Mouse (Mus musculus) heart, embryonic 10.5 days (tissue): ENCODE measurements around the gene Wdr74. TPM values are rescaled to one million over a fixed set of nuclear protein-coding genes. Genes with fewer than 3 reads are reported as not detected.
"Not testable (repeated sequence)": the region's sequence is repeated elsewhere in the genome, so short reads cannot be mapped to it uniquely, and the experiment has no call there.

Experiments used
- DNase-seq: peaks from one replicate; pipeline ENCODE4 v3.0.0-alpha.2; 2017; ENCODE audit warnings: low spot score
- H3K27ac ChIP-seq: fragments of 300-500 bp; sonication (generic); 2 replicates; pipeline ENCODE4 v1.5.1; 2016; ENCODE audit warnings: mild to moderate bottlenecking
- H3K27me3 ChIP-seq: fragments of 300-500 bp; sonication (generic); 2 replicates; pipeline ENCODE4 v1.6.1; 2016; ENCODE audit warnings: mild to moderate bottlenecking; ENCODE audit not compliant: poor library complexity, insufficient read depth, severe bottlenecking
- H3K36me3 ChIP-seq: fragments of 300-500 bp; sonication (generic); 2 replicates; pipeline ENCODE4 v1.6.1; 2016; ENCODE audit warnings: mild to moderate bottlenecking, moderate library complexity
- H3K4me1 ChIP-seq: fragments of 300-500 bp; sonication (generic); 2 replicates; pipeline ENCODE4 v1.6.1; 2016; ENCODE audit warnings: mild to moderate bottlenecking
- H3K4me3 ChIP-seq: fragments of 300-500 bp; sonication (generic); 2 replicates; pipeline ENCODE4 v1.5.1; 2016; ENCODE audit warnings: mild to moderate bottlenecking, moderate library complexity
- H3K9me3 ChIP-seq: fragments of 300-500 bp; sonication (generic); 2 replicates; pipeline ENCODE4 v1.6.1; 2016; ENCODE audit warnings: mild to moderate bottlenecking, moderate library complexity
- WGBS: fragments of 180-500 bp; shearing (Covaris S2); methylation state at CpG from one replicate; pipeline ENCODE4 v1.1.7; 2016; 5-methylcytosine and 5-hydroxymethylcytosine counted together
- polyA plus RNA-seq: library from polyadenylated mRNA; unstranded; fragments of >200 nt; fragmentation: Nextera tagmentation; extraction: Ambion mirVana; gene quantifications from 2 replicates; pipeline ENCODE4 v1.2.1, GENCODE M21; 2016

Gene Wdr74
- polyA plus RNA-seq, 1 experiment from 2014 or later = 101 TPM

DNA sequence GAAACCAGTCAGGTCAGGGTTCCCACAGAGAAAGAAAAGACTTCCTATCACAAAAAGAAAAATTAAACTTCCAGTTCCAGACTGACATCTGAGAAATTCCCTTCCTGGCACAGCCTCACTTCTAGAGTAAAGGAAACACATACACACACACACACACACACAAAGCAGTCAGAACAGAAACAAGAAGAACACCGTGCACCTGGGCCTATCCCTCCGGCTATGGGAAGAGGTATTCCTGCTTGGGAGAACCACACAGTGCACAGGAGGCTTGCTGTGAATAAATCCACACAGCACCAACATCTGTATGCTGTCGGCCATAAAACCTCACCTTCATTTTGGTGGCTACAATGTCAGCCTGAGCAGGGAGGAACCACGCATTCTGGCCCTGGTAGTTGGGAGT lies 24.1 kb upstream of the Wdr74 start:
- Histone ChIP-seq H3K27ac (0 out of 2 replicates have a peak overlapping the region, but pooled peaks have one; percentile 97), H3K4me1 (peaks cover 18% of the 10 kb centered on the region), H3K36me3 (peaks cover 56% of the 10 kb centered on the region)

DNA sequence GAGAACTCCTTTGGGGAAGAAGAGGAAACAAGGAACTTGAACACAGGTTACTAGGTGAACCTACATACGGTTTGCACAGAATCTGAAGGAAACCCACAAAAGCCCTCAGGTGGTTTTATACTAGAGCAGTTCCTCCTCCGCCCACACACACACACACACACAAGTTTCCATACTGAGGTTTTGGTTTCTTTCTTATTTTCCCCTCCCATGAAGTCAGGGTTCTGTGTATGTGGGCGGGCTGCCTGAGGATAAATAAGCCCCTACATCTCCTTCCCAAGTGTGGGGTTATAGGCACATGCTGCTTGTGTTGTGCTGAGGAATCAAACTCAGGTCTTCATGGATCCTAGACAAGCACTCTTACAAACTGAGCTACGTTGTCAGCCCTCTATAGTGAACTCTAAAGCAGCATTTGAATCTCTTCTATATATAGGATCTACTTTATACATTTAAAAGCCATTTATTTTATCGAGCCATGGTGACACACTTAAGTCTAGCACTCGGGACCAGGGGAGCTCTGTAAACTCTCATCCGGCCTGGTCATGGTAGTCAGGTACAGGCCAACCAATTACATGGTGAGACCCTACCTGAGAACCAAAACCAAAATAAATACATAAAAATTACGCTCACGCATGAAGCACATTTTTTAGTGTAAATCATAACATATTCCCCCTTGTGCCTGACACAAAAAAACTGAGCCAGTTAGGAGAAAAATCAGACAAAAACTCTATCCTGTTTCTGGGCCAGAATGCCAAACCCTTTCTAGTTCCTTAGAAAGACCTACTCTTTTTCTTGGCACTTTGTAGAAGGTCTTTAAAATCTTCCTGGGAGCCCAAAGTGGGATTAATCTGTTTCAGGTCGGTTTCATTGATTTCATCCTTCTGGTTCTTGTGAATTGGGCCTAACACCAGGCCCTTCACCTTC lies 23.4 kb upstream of the Wdr74 start:
- peak overlapping the region; percentile 97 for H3K27ac ChIP-seq
- WGBS = 57% methylated on average over 10 of the region's 10 CpGs
- DNase-seq = no peak
- H3K27me3 ChIP-seq = no peaks in the 10 kb centered on the region
- H3K4me1 ChIP-seq = peaks cover 18% of the 10 kb centered on the region
- peak overlapping the region; percentile 88 for H3K4me3 ChIP-seq
- H3K9me3 ChIP-seq = no peaks in the 10 kb centered on the region
- H3K36me3 ChIP-seq = peaks cover 50% of the 10 kb centered on the region

More for the DNA sequence above, 24.1 kb upstream of the Wdr74 start:
- Histone ChIP-seq H3K9me3 (no peaks in the 10 kb centered on the region), H3K4me3 (peak overlapping the region; percentile 88; the same call in 1 of the 2 replicates), H3K27me3 (no peaks in the 10 kb centered on the region)
- 83% methylated on average over 4 of the region's 4 CpGs for whole genome bisulfite sequencing
- no peak for DNase-seq

DNA sequence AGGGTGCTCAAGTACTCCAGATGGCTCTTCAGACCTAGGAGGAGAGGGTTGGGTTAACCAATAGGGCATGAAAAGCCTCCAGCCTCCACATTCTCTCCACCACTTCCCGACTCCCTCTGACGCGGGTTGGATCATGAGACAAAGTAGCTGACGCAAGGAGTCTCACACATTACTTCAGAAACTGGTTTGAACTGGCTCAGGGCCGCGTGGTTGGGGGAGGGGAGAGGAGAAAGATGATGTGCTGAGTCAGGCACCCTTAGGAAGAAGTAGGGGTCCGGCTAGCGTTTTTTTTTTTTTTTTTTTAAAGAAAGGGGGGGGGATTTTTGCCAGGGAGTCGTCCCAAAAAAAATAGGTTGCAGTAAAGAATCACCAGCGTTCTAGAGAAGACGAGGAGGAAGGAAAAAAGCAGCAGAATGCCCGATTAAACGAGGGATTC lies 22.7 kb upstream of the Wdr74 start:
- Histone ChIP-seq H3K9me3 (no peaks in the 10 kb centered on the region), H3K36me3 (peaks cover 44% of the 10 kb centered on the region), H3K4me3 (peak overlapping the region; percentile 88), H3K4me1 (peaks cover 18% of the 10 kb centered on the region), H3K27me3 (no peaks in the 10 kb centered on the region), H3K27ac (peak overlapping the region; percentile 97)
- WGBS = 0% methylated on average over 13 of the region's 13 CpGs
- DNase-seq = peak; percentile 94

DNA sequence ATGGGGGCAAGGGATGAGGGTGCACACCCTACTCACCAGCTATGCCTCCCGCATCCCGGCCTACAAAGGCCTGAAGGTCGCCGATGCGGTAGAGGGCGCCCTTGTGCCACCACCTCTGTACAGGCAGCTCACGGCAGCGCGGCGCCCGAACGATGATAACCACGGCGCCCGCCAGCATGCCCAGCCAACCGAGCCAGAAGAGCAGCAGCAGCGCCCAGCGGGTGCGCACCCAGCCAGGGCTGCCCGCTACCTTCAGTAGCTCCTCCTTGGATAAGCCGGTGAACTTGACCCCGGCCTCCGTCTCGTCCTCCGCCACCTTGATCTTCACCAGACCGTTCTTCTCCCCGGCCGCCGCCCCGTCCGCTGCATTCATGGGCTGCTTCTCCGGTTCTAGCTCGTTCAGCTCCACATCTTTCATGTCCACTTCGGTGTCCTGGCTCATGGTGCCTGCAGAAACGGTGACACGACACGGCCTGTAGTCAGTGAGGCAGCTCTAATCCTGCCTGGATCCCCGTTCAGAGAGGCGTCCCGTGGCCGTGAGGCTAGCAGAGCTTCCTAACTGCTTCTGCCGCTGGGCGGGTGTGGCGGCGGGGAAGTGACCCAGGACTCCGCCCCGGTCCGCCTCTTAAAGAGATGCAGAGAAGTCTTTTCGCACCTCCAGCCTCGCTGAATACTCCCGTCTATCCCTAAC lies 22.2 kb upstream of the Wdr74 start:
- DNase-seq = peak; percentile 96
- Histone ChIP-seq H3K4me3 (peak overlapping the region; percentile 88), H3K9me3 (no peaks in the 10 kb centered on the region), H3K27me3 (no peaks in the 10 kb centered on the region), H3K27ac (peak overlapping the region; percentile 97), H3K36me3 (peaks cover 38% of the 10 kb centered on the region), H3K4me1 (peaks cover 18% of the 10 kb centered on the region)
- under 1% methylated on average over 51 of the region's 51 CpGs for WGBS

DNA sequence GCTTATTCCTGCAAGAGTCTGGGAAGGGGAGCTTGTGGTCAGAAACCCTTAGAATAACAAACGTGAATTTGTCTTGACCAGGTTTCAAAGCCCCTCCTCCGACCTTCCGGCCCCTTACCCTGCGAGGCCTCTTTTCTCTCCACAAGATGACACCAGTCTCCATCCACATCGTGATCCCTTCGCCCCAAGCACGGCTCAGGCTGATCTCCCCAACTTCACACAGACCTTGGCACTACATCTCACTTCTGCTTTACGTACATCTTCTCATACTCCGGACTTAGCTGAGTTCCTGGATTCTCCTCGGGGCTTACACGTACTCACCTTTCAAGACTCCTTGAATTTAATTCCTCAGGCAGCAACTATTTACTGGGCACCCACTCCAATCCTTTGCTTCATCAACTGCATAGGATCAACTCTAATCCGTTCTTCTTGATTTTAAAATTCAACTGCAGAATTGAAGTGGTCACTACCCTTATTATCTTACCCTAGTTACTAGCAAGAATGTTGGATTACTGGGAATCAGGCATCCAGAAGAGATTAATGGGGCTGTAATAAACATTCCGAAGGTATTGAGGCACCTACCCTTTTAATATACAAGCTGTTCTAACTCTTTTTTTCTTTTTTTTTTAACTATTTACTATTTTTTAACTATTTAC lies 21.5 kb upstream of the Wdr74 start:
- peaks cover 18% of the 10 kb centered on the region for H3K4me1 ChIP-seq
- no peaks in the 10 kb centered on the region for H3K27me3 ChIP-seq
- peak overlapping the region; percentile 97 for H3K27ac ChIP-seq
- no peak for DNase-seq
- H3K9me3 ChIP-seq = no peaks in the 10 kb centered on the region
- WGBS = 7% methylated on average over 13 of the region's 13 CpGs
- H3K4me3 ChIP-seq = peak overlapping the region; percentile 88
- peaks cover 32% of the 10 kb centered on the region for H3K36me3 ChIP-seq

DNA sequence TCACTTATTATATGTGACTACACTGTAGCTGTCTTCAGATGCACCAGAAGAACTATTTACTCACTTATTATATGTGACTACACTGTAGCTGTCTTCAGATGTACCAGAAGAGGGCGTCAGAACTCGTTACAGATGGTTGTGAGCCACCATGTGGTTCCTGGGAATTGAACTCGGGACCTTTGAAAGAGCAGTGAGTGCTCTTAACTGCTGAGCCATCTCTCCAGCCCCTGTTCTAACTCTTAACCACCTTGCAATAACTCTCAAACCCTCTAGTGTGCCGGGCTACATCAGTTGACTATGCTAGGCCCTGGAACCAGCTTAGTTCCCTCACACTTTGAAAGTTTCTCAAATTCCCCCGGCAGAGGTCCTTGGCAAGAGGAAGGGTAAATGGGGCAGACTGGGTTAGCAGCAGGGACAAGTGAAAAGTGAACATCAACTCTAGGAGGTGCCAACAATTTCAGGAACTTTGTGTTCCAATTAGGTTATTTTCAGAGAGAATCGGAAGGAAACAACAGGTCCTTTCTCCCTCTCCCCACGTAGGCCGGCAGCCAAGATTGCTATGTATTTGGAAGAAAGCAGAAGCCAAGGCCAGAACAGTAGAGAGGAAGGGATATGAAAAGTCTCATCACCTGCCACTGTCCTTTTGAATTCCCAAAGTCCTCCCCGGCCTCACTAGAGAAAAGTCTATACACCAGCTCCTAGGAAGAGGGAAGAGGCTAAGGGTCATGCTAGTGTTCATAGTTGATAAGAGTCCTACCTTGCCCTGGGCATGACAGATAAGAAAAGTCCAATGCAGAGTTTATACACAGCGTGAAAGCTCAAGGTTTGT lies 20.8 kb upstream of the Wdr74 start:
- H3K27ac ChIP-seq = peak overlapping the region; percentile 97
- no peaks in the 10 kb centered on the region for H3K27me3 ChIP-seq
- no peak overlapping the region for H3K4me3 ChIP-seq
- H3K9me3 ChIP-seq = no peaks in the 10 kb centered on the region
- DNase-seq = no peak
- WGBS = 72% methylated on average over 10 of the region's 10 CpGs
- peaks cover 18% of the 10 kb centered on the region for H3K4me1 ChIP-seq
- peaks cover 24% of the 10 kb centered on the region for H3K36me3 ChIP-seq

DNA sequence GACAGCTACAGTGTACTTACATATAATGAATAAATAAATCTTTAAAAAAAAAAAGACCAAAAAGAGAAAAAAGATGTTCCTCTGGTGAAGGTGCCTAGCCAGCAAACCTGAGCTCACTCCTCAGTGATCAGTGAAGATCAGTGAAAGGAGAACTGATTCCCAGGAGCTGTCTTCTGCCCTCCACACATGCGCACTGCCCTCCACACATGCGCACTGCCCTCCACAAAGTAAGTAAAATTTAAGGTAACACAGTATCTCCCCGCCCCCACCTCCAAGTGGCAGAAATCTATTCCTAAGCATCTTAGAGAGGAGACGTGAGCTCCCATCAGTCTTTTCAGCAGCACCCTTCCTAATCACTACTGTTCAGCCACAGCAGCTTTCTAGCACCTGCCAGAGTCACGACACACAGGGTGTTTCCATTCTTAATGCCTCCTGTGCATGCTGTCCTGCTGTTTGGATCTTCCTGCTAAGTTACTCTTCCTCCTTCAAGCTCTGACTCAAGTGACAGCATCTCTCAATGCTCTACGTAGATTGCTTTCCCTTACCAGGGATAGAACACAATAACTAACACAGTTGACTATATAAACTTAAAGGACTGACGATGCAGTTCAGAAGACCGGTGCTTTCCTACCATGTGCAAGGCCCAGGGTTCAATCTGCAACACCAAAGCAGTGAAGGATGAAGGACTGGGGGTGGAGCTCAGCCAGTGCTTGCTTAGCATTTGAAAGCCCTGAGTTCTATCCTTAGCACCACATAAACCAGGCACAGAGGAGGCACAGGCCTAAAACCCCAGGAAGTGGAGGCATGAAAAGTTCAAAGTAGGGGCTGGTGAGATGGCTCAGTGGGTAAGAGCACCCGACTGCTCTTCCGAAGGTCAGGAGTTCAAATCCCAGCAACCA lies 19.5 kb upstream of the Wdr74 start:
- no peaks in the 10 kb centered on the region for H3K9me3 ChIP-seq
- 68% methylated on average over 10 of the region's 10 CpGs for WGBS
- no peak for DNase-seq
- no peak overlapping the region for H3K4me3 ChIP-seq
- H3K36me3 ChIP-seq = peaks cover 12% of the 10 kb centered on the region
- no peaks in the 10 kb centered on the region for H3K27me3 ChIP-seq
- H3K27ac ChIP-seq = peak overlapping the region; percentile 59; the same call in 1 of the 2 replicates
- peaks cover 18% of the 10 kb centered on the region for H3K4me1 ChIP-seq

DNA sequence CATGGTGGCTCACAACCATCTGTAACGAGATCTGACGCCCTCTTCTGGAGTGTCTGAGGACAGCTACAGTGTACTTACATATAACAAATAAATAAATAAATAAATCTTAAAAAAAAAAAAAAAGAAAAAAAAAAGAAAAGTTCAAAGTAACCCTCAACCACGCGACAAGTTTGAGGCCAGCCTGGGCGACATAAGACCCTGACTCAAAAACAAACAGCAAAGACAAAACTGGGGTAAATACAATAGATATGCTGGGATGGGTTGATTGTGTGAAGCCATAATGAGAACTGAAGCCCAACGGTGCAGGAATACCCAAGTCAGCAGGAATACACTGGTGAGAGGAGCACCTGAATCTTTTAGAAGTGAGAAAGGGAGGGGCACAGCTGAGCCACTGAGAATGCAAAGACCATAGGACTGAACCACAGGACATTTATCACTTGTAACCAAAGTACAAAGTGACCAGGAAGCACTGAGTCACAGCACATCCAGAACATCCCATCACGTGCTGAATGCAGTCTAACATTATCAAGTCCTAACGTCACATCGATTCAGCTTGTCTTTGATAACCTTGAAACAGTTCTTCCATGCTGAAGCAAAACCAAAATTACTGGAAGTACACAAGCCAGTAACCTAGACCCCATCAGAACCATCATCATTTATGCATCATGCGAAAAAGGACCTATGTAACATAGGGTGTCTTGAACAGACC lies 18.7 kb upstream of the Wdr74 start:
- H3K9me3 ChIP-seq = no peaks in the 10 kb centered on the region
- 70% methylated on average over 8 of the region's 10 CpGs for WGBS
- no peaks in the 10 kb centered on the region for H3K27me3 ChIP-seq
- H3K27ac ChIP-seq = no peak overlapping the region
- no peak overlapping the region for H3K4me3 ChIP-seq
- DNase-seq = no peak
- peaks cover 13% of the 10 kb centered on the region for H3K4me1 ChIP-seq
- H3K36me3 ChIP-seq = peaks cover 4% of the 10 kb centered on the region; the same call in 1 of the 2 replicates

DNA sequence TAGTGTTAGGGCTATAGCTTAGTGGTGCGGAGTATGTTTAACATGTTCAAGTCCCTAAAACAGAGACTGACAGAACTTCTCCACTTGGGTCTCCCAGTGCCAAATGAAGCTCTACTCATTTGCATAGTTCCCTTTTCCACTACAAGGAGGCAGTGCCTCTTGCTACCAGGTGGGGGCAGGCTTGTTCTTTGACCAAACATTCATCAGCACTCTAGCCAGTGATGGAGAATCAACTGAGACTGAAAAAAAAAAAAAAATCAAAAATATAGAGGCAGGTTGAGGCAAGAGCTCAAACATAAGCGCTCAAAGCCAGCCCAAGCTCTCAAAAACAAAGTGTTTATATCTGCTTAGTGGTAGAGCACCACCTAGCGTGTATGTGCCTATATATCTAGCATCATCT lies 17.3 kb upstream of the Wdr74 start:
- peaks cover 10% of the 10 kb centered on the region for H3K4me1 ChIP-seq
- no peak overlapping the region for H3K4me3 ChIP-seq
- no peaks in the 10 kb centered on the region for H3K27me3 ChIP-seq
- no peak overlapping the region for H3K27ac ChIP-seq
- no peak for DNase-seq
- 68% methylated on average over 3 of the region's 3 CpGs for WGBS
- H3K36me3 ChIP-seq = no peaks in the 10 kb centered on the region
- H3K9me3 ChIP-seq = no peaks in the 10 kb centered on the region

DNA sequence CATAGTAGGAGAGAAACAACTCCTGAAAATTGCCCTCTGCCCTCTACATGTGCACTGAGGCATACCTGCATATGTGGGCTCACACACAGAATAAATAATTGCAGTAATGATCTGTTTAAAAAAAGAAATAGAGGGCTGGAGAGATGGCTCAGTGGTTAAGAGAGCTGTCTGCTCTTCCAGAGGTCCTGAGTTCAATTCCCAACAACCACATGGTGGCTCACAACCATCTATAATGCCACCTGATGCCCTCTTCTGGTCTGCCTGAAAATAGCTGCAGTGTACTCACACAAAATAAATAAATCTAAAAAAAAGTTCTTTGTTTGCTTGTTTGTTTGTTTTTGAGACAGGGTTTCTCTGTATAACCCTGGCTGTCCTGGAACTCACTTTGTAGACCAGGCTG lies 16.6 kb upstream of the Wdr74 start:
- H3K27ac ChIP-seq, DNase-seq, H3K36me3 ChIP-seq, H3K27me3 ChIP-seq, H3K9me3 ChIP-seq, H3K4me1 ChIP-seq, H3K4me3 ChIP-seq: not testable (repeated sequence)

DNA sequence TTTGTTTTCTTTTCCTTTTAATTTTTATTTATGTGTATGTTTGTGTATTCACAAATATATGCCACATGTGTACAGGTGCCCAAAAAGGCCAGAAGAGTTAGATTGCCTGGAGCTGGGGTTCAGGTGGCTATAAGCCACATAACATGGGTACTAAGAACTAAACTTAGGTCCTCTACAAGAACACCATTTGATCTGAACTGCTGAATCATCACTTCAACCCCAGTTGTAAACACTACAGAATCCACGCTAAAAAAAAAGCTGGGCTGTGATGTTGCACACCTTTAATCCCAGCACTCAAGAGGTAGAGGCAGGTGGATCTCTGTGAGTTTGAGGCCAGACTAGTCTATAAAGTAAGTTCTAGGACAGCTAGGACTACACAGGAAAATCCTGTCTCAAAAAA lies 14.2 kb upstream of the Wdr74 start:
- Histone ChIP-seq H3K4me3 (no peak overlapping the region), H3K9me3 (no peaks in the 10 kb centered on the region), H3K27me3 (no peaks in the 10 kb centered on the region), H3K36me3 (peaks cover 26% of the 10 kb centered on the region), H3K4me1 (peaks cover 11% of the 10 kb centered on the region), H3K27ac (no peak overlapping the region)
- no peak for DNase-seq
- 70% methylated on average over 1 of the region's 1 CpGs for WGBS
